Mouse (Mus musculus): ENCODE measurements around the gene Synpr.

Gene Synpr

GRCm38 (mm10) chr14:13551209-13551608 lies 266.6 kb downstream of the Synpr start:
- DNase-seq (ENCODE audit: low spot score): no peak

GRCm38 (mm10) chr14:13553616-13554370 lies 269.2 kb downstream of the Synpr start:
- no peak for DNase-seq (ENCODE audit: low spot score)

- DNase-seq (ENCODE audit: low spot score): no peak
Measured at GRCm38 (mm10) chr14:13554631-13555030, 270.1 kb downstream of the Synpr start.

DNA sequence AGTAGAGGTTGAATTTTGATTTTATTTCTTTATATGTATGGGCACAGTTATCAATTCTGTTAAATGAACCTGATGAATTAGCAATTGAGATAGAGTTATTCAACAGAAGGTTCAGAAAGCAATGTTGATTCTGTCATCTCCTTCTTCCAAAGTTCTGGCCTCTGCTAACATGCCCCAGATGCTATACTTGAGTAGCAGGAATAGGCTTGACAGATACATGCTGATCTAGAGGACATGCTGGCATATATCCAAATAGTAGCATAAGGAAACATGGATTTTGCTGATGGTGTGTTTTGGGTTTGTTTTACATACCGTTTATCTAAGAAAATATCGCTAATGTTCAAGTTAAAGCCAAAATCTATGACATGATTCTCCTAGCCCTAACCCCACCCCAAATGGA lies 273.5 kb downstream of the Synpr start:
- no peak for DNase-seq (ENCODE audit: low spot score)

DNA sequence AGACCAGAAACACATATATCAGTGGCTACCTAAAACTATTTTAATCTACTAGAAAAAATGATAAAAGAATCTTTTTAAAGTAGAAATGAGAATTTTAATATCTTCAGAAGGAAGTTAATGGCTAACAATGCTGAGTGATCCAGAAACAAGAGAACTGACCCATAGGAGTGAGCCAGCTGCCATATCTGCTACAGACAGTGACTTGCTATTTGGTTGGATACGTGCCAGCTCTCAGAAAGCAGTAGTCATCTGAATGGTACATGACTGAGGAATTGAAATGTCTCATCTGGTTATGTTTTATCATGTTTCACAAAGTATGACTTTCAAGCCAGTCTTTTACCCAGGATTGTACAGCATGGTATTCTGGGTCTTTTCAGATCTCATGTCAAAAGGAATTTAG lies 282.7 kb downstream of the Synpr start:
- no peak for DNase-seq (ENCODE audit: low spot score)

GRCm38 (mm10) chr14:13567996-13568395 lies 283.4 kb downstream of the Synpr start:
- DNase-seq (ENCODE audit: low spot score): no peak

- no peak for DNase-seq (ENCODE audit: low spot score)
Measured at GRCm38 (mm10) chr14:13571941-13572340, 287.4 kb downstream of the Synpr start.

- no peak for DNase-seq (ENCODE audit: low spot score)
Measured at GRCm38 (mm10) chr14:13572530-13572929, 287.9 kb downstream of the Synpr start.

GRCm38 (mm10) chr14:13578101-13578500 lies 293.5 kb downstream of the Synpr start:
- DNase-seq (ENCODE audit: low spot score): no peak

GRCm38 (mm10) chr14:13578744-13579143 lies 294.2 kb downstream of the Synpr start:
- DNase-seq (ENCODE audit: low spot score): no peak

GRCm38 (mm10) chr14:13593321-13593940 lies 308.9 kb downstream of the Synpr start:
- no peak for DNase-seq (ENCODE audit: low spot score)

GRCm38 (mm10) chr14:13596251-13596650 lies 311.7 kb downstream of the Synpr start:
- no peak for DNase-seq (ENCODE audit: low spot score)

- no peak for DNase-seq (ENCODE audit: low spot score)
Measured at GRCm38 (mm10) chr14:13597204-13597603, 312.6 kb downstream of the Synpr start.

GRCm38 (mm10) chr14:13620531-13620930 lies 336.0 kb downstream of the Synpr start:
- no peak for DNase-seq (ENCODE audit: low spot score)

GRCm38 (mm10) chr14:13649865-13650264 lies 365.3 kb downstream of the Synpr start:
- DNase-seq (ENCODE audit: low spot score): no peak

GRCm38 (mm10) chr14:13651039-13651438 lies 366.5 kb downstream of the Synpr start:
- no peak for DNase-seq (ENCODE audit: low spot score)

DNA sequence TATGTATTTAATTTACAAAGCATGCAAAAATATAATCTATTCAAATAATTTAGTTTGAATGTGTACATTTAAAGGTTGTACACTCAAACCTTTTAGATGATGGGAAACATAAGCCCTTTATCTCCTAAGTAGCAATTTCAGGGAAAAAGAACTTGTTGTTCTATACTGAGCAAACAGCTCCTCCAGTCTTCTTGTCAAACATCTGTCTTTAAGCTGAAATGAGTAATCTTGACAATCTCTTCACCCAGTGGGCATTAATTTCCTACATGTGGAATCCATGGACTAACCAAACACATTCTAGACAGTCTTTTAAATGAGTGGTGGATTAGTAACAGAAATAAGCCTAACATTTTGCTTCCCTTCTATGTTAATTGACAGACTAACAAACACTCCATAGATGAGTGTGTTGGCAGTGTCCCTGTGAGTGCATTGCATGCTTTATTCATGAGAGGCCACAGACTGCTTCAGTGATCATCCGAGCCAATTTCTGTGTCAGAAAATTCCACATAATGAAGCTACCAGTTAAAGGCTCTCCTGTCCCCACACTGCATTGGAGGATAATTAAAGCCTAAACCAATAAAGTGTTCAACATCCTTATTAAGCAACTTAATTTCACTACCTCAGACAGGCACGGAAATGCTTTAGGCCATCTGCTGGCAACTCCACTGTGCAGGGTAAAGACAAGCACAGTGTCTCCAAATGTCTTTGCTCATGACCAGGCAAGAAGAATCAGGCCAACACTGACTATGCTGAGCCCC lies 367.1 kb downstream of the Synpr start:
- no peak for DNase-seq (ENCODE audit: low spot score)

All from c-Kit-positive CD71-positive TER-119-positive erythroid progenitor cells, embryonic 14.5 days (primary cell).